Mouse (Mus musculus) kidney, adult 2 months (tissue): ENCODE measurements around the gene Cacnb4. TPM values are rescaled to one million over a fixed set of nuclear protein-coding genes. Genes with fewer than 3 reads are reported as not detected.

Experiments used
- DNase-seq: peaks from one replicate; pipeline ENCODE4 v3.0.0; 2021
- H3K27ac ChIP-seq: fragments of 200-500 bp; 2 replicates; pipeline ENCODE4 v1.5.1; 2012; ENCODE audit warnings: low read depth, low read length, control low read depth, inconsistent platforms; ENCODE audit not compliant: insufficient read depth
- H3K27me3 ChIP-seq: fragments of 200-500 bp; replicated peaks from 2 replicates; pipeline ENCODE4 v1.6.1; 2012; ENCODE audit warnings: mild to moderate bottlenecking, moderate library complexity, low read length, inconsistent platforms; ENCODE audit not compliant: control insufficient read depth, insufficient read depth
- H3K36me3 ChIP-seq: fragments of 200-500 bp; 2 replicates; pipeline ENCODE4 v1.6.1; 2012; ENCODE audit warnings: mild to moderate bottlenecking, moderate library complexity, low read length, inconsistent platforms; ENCODE audit not compliant: control insufficient read depth, insufficient read depth
- H3K4me1 ChIP-seq: fragments of 200-500 bp; 2 replicates; pipeline ENCODE4 v1.6.1; 2011; ENCODE audit warnings: low read length; ENCODE audit not compliant: control insufficient read depth, insufficient read depth
- H3K4me3 ChIP-seq: fragments of 200-500 bp; 2 replicates; pipeline ENCODE4 v1.5.1; 2011; ENCODE audit warnings: mild to moderate bottlenecking, low read depth, low read length, control low read depth; ENCODE audit not compliant: insufficient read depth
- CTCF ChIP-seq: fragments of 200-500 bp; conservative IDR thresholded peaks from 2 replicates; pipeline ENCODE4 v1.5.1; 2011; ENCODE audit warnings: low read depth, mild to moderate bottlenecking, control low read depth, low read length, moderate library complexity, mixed read lengths; ENCODE audit not compliant: insufficient read depth, insufficient read length
- POLR2A ChIP-seq: fragments of 200-500 bp; IDR thresholded peaks from one replicate; pipeline ENCODE4 v1.6.1; 2011; ENCODE audit warnings: low read depth, low read length, control low read depth
- WGBS: fragments of 180-500 bp; shearing (Covaris S2); methylation state at CpG from one replicate; pipeline ENCODE4 v1.1.7; 2018; 5-methylcytosine and 5-hydroxymethylcytosine counted together
- polyA plus RNA-seq: library from polyadenylated mRNA; depleted of rRNA; stranded (reverse); fragments of >200 nt; gene quantifications from 2 replicates; pipeline ENCODE4 v1.2.3, GENCODE M21; 2012

Cacnb4 gene
- polyA plus RNA-seq, 1 experiment, result 1.0 TPM

GRCm38 (mm10) chr2:52449818-52450217 is 226.8 kb downstream of the Cacnb4 start:
- no peak overlapping the region for H3K4me3 ChIP-seq
- WGBS, result 86% methylated on average over 8 of the region's 8 CpGs
- TF ChIP-seq CTCF (no peak), POLR2A (no peak)
- no peaks in the 10 kb centered on the region for H3K4me1 ChIP-seq
- no peak overlapping the region for H3K27ac ChIP-seq
- no peaks in the 10 kb centered on the region for H3K27me3 ChIP-seq
- no peaks in the 10 kb centered on the region for H3K36me3 ChIP-seq
- no peak for DNase-seq

GRCm38 (mm10) chr2:52448916-52449315 is 227.7 kb downstream of the Cacnb4 start:
- Histone ChIP-seq H3K27ac (no peak overlapping the region), H3K27me3 (no peaks in the 10 kb centered on the region), H3K4me1 (no peaks in the 10 kb centered on the region), H3K4me3 (no peak overlapping the region), H3K36me3 (no peaks in the 10 kb centered on the region)
- TF ChIP-seq CTCF (no peak), POLR2A (no peak)
- DNase-seq, result no peak
- 86% methylated on average over 1 of the region's 1 CpGs for WGBS

- H3K4me1 ChIP-seq, result no peaks in the 10 kb centered on the region
- no peak overlapping the region for H3K27ac ChIP-seq
- no peaks in the 10 kb centered on the region for H3K36me3 ChIP-seq
- no peak for DNase-seq
- H3K4me3 ChIP-seq, result no peak overlapping the region
- TF ChIP-seq POLR2A, result no peak
- WGBS, result 79% methylated on average over 5 of the region's 5 CpGs
- no peaks in the 10 kb centered on the region for H3K27me3 ChIP-seq
These were observed 230.0 kb downstream of the Cacnb4 start for GRCm38 (mm10) chr2:52446648-52447047.

GRCm38 (mm10) chr2:52442125-52442524 is 234.5 kb downstream of the Cacnb4 start:
- no peaks in the 10 kb centered on the region for H3K27me3 ChIP-seq
- no peak for TF ChIP-seq POLR2A
- TF ChIP-seq CTCF, result no peak
- no peaks in the 10 kb centered on the region; the same call in 1 of the 2 replicates for H3K4me1 ChIP-seq
- no peaks in the 10 kb centered on the region for H3K36me3 ChIP-seq
- no peak overlapping the region for H3K27ac ChIP-seq
- 52% methylated on average over 5 of the region's 5 CpGs for WGBS
- no peak overlapping the region for H3K4me3 ChIP-seq
- DNase-seq, result peak; percentile 7

GRCm38 (mm10) chr2:52440420-52441015 is 236.1 kb downstream of the Cacnb4 start:
- Histone ChIP-seq H3K4me3 (no peak overlapping the region), H3K4me1 (no peaks in the 10 kb centered on the region; the same call in 1 of the 2 replicates), H3K27me3 (no peaks in the 10 kb centered on the region), H3K36me3 (no peaks in the 10 kb centered on the region), H3K27ac (no peak overlapping the region)
- 88% methylated on average over 4 of the region's 4 CpGs for whole genome bisulfite sequencing
- no peak for DNase-seq
- TF ChIP-seq CTCF (no peak), POLR2A (no peak)

- Histone ChIP-seq H3K27ac (no peak overlapping the region), H3K27me3 (no peaks in the 10 kb centered on the region), H3K4me1 (no peaks in the 10 kb centered on the region; the same call in 1 of the 2 replicates), H3K4me3 (no peak overlapping the region), H3K36me3 (no peaks in the 10 kb centered on the region)
- peak; percentile 22 for DNase-seq
- TF ChIP-seq CTCF (no peak), POLR2A (no peak)
- WGBS, result 82% methylated on average over 4 of the region's 4 CpGs
These were observed 238.2 kb downstream of the Cacnb4 start for GRCm38 (mm10) chr2:52438437-52438836.

- H3K36me3 ChIP-seq, result no peaks in the 10 kb centered on the region
- H3K27me3 ChIP-seq, result no peaks in the 10 kb centered on the region
- DNase-seq, result peak; percentile 94
- H3K4me1 ChIP-seq, result no peaks in the 10 kb centered on the region; the same call in 1 of the 2 replicates
- H3K27ac ChIP-seq, result no peak overlapping the region
- TF ChIP-seq CTCF (no peak), POLR2A (no peak)
- WGBS, result 17% methylated on average over 6 of the region's 6 CpGs
- H3K4me3 ChIP-seq, result no peak overlapping the region
These were observed 238.6 kb downstream of the Cacnb4 start for GRCm38 (mm10) chr2:52438013-52438412.
